Mouse (Mus musculus): Measurements from ENCODE around the gene Fut4. TPM values are rescaled to one million over a fixed set of nuclear protein-coding genes. Genes with fewer than 3 reads are reported as not detected.
A peak's percentile ranks its signal among the peaks of the same experiment; 100 is the strongest.

Fut4 gene
- total RNA-seq, 1 experiment, result 1.4 TPM

DNA sequence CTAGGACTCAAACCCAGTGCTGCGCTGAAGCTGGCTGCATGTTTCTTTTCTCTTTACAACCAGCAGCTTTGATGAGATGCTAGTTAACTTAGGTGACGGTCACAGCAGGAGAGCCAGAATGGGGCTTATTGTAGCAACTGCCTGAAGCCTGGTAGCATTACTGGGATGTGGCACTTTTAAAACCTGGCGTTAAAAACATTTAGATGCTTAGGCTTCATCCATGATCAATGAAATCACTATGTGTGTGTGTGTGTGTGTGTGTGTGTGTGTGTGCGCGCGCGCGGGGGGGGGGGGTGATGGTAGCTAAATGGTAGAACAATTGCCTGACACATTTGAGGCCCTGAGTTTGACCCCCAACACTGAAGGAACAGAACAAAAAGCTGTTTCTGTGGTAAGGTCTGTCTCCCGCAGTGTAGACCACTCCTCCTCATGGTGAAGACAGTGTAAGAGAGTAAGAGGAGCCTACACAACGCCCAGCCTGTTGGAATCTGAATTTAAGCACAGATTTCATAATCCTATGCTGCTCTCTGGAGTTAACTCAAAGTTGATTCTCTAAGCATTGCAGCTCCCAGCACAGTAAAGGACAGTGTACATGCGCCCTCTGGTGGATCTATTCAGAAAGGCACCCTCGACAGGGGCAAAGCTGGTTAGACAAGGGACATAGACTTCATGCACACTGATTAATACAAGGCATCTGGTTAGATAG, 53.5 kb downstream of the Fut4 start:
- in situ Hi-C loops (cut with MboI; ENCODE audit: low sequenced_read_pairs in 2 of 2, unreplicated experiment in 2 of 2), result loop anchor here in 1 of 2 experiments (5.0 kb wide), 1 partner anchor 181 kb away; no protein-coding TSS in a partner anchor
- TF ChIP-seq CHD2 (IDR thresholded peaks at IDR 0.05; ENCODE audit: low read depth, low read length) (no peak), ZNF384 (IDR thresholded peaks at IDR 0.05; ENCODE audit: low read depth, low read length) (no peak), MAFK (IDR thresholded peaks at IDR 0.05; ENCODE audit: insufficient read depth, low read depth, low read length) (no peak), HCFC1 (IDR thresholded peaks at IDR 0.05; ENCODE audit: borderline replicate concordance, insufficient read depth, low read length) (no peak), ZC3H11A (IDR thresholded peaks at IDR 0.05; ENCODE audit: borderline replicate concordance, low read depth, low read length) (peak; percentile 83; the same call in 1 of the 2 replicates)
- H3K4me3 ChIP-seq (ENCODE audit: insufficient read depth in 1 of 2, low read depth in 1 of 2, low read length in 2 of 2, poor library complexity in 1 of 2, severe bottlenecking in 1 of 2), result no peak overlapping the region
- DNase-seq (ENCODE audit: low read depth, low spot score), result peak; percentile 85
- H3K9ac ChIP-seq (ENCODE audit: insufficient read depth, low read depth, low read length, poor library complexity, severe bottlenecking), result no peak overlapping the region
- H3K9me3 ChIP-seq (ENCODE audit: control insufficient read depth, insufficient read depth, low read depth, low read length), result no peaks in the 10 kb centered on the region
- no peaks in the 10 kb centered on the region for H3K36me3 ChIP-seq (ENCODE audit: control insufficient read depth, insufficient read depth, low read length, poor library complexity, severe bottlenecking)
- peaks cover 0 to 3% of the 10 kb centered on the region in 2 experiments; a peak in 2 of 4 replicates for H3K4me1 ChIP-seq (ENCODE audit: control insufficient read depth in 2 of 2, insufficient read depth in 2 of 2, low read length in 2 of 2, poor library complexity in 1 of 2)
- H3K27ac ChIP-seq (ENCODE audit: insufficient read depth, low read depth, low read length, poor library complexity, severe bottlenecking), result no peak overlapping the region

Other genes with a start within 250 kb of the Fut4 start
- 24.1 and 24.6 TPM in 2 replicates for gene Amotl1, start 107.3 kb downstream of the Fut4 start, total RNA-seq (2012; rRNA removed)
- gene Piwil4, start 11.7 kb downstream of the Fut4 start, total RNA-seq (2012; rRNA removed), result 2.7 and 4.8 TPM in 2 replicates
- gene 1700012B09Rik, start 18.6 kb upstream of the Fut4 start, total RNA-seq (2012; rRNA removed), result not detected in 2 replicates
- gene Mre11a, start 32.3 kb upstream of the Fut4 start, total RNA-seq (2012; rRNA removed), result 34.9 and 46.0 TPM in 2 replicates
- gene Ankrd49, start 32.5 kb upstream of the Fut4 start, total RNA-seq (2012; rRNA removed), result 44.4 and 48.7 TPM in 2 replicates
- gene Gpr83, start 107.8 kb upstream of the Fut4 start, total RNA-seq (2012; rRNA removed), result 0.49 and 0.63 TPM in 2 replicates
- gene Izumo1r, start 151.6 kb upstream of the Fut4 start, total RNA-seq (2012; rRNA removed), result 0.16 and 0.31 TPM in 2 replicates